Mouse (Mus musculus): ENCODE data around the gene 1810062G17Rik.

1810062G17Rik gene

DNA sequence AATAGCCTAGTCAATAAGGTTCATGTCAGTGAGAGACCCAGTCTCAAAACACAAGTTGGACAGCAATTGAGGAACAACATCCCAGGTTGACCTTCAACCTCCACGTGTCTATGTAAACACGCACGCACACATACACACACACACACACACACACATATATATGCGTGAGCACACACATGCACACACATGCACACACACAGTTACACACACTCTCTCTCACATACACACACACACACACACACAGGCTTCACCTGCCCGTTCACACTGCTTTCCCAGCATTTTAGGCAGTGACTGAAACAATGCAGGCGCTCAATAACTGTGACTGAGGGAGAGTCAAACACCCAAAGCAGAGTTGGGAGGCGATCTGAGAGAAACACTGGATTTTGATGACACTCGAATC is 29.6 kb downstream of the 1810062G17Rik start:
- no peak for DNase-seq (ENCODE audit: low read depth, low spot score)

- no peak for DNase-seq (ENCODE audit: low read depth, low spot score)
Measured at GRCm38 (mm10) chr3:36505809-36506735, 30.3 kb downstream of the 1810062G17Rik start.

DNA sequence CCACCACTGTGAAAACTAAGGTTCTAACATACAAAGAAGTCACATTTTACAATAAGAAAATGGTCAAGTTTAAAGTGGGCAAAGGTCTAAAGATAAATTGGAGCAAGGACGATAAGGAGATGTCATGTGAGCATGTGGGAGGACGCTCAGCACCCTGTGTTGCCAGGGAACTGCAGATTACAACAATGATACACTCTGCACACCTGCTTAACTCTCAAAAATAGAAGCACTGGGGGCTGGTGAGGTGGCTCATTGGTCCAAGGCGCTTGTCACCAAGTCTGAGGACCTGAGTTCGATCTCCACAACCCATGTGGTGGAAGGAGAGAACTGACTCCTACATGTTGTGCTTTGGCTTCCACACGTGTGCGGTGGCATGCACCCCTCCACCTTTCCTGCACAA is 35.8 kb downstream of the 1810062G17Rik start:
- DNase-seq (ENCODE audit: low read depth, low spot score) = no peak

DNA sequence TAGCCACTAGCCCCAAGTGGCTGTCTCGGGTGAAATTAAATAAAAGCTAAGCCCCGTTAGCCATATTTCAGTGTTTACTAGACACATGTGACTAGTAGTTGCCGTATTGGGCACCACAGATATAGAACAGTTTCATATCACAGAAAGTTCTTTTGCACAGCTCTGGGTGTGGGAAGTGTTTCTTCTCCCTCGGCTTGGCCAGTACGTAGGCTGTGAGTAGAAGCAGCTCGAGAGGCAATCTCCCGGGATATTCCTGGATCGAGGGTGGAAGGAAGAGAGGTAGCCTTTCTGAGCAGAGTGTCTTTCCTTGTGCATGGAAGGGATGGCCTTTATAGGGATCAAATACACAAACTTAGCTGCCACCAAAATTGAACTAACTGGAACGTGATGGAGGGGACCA is 40.5 kb downstream of the 1810062G17Rik start:
- no peak for DNase-seq (ENCODE audit: low read depth, low spot score)

DNA sequence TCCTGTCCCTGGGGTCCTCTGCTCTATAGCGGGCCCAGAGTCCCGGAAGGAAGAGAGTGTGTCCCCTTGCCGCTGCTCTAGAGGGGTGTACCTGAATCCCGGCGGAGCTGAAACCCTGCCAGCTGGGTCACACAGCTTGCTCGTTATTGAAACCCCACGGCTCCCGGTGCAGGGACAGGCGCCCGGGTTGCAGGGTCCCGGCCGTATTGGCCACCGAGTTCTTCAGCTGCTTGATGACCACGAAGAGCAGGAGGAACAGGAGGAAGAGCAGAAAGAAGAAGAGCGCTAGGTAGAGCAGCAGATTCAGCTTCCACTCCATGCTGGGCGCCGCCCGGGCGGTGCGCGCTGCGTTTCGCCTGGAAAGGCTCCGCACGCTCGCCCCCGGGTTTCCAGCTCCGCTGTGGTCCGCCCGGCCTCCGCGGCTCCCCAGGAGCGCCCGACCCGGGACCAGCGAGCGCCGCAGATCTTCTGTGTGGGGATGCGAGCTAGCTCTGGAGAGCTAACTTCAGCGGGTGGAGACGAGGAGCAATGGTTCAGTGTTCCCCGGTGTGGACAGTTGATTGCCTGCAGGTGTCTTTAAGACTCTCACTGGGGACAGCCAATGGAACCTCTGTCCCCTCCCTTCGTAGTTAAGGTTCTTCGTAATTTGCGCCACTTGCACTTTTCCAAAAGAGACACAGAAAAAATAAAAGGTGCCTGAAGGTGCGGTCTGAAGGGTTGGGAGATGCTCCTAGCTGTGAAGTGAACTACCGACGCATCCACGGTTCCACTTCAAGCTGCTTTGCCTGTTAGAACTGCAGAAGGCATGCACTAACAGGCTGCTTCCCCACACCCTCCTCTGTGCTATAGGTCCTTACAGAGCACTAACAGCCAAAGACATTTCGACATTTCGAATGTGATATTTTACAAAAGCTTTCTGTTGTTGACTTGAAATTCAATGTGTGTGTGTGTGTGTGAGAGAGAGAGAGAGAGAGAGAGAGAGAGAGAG is 45.6 kb downstream of the 1810062G17Rik start, which contains the start of gene Gm11549:
Gm11549 (minus strand) TSS at position 741 of the 988 bp plus-strand sequence.
- no peak for DNase-seq (ENCODE audit: low read depth, low spot score)

- DNase-seq (ENCODE audit: low read depth, low spot score) = no peak
Measured at GRCm38 (mm10) chr3:36522137-36522536, 46.4 kb downstream of the 1810062G17Rik start.

DNA sequence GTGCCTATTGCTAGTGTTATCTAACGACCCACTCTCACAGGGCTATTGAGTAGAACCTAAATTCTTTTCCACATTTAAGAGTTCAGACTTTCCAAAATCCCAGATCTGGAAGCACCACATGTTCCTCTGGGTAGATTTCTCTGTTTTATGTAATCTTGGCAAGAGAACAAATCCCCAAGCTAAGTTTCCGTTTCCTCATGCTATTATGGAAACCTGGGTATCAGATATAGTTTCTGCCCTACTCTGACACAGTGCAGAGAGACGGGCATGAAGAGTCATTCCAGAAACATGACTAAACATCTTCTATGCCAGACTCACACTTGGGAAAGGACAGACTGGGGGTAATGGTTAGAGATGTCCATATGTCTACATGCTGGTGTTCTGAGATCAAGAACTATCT is 48.7 kb downstream of the 1810062G17Rik start:
- DNase-seq (ENCODE audit: low read depth, low spot score) = no peak

DNA sequence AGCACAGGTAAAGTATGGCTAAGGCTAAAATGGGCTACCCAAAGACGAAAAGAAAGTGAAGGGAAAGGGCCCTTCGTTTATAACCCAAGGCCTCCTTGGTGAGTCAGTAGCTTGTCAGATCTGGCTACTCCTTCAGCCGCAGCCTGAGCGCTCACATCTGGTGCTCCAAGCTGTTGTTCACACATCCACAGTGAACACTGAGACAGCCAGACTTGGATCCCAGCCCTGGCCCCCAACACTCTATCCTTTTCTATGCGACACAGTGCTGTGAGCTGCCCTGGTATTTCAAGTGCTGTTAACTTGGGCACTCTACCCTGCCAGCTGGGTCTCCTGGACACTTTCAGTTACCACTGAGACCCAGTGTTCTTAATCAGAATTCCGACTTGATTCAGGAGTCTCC is 54.6 kb downstream of the 1810062G17Rik start:
- DNase-seq (ENCODE audit: low read depth, low spot score) = no peak

- DNase-seq (ENCODE audit: low read depth, low spot score) = no peak
Measured at GRCm38 (mm10) chr3:36530781-36531180, 55.0 kb downstream of the 1810062G17Rik start.

- DNase-seq (ENCODE audit: low read depth, low spot score) = no peak
Measured at GRCm38 (mm10) chr3:36531242-36531641, 55.5 kb downstream of the 1810062G17Rik start.

All from mesoderm, embryonic 11.5 days (tissue).